Mouse (Mus musculus) kidney, adult 2 months (tissue): ENCODE measurements at regions not wholly inside any gene's neighbourhood (a gene's known extent, or its start where the extent isn't known, plus 50 kb on each side); places are given as distances from the start of the nearest gene placed in this dataset.

Experiments used
- DNase-seq: peaks from one replicate; pipeline ENCODE4 v3.0.0; 2021
- H3K27ac ChIP-seq: fragments of 200-500 bp; 2 replicates; pipeline ENCODE4 v1.5.1; 2012; ENCODE audit warnings: low read depth, low read length, control low read depth, inconsistent platforms; ENCODE audit not compliant: insufficient read depth
- H3K27me3 ChIP-seq: fragments of 200-500 bp; replicated peaks from 2 replicates; pipeline ENCODE4 v1.6.1; 2012; ENCODE audit warnings: mild to moderate bottlenecking, moderate library complexity, low read length, inconsistent platforms; ENCODE audit not compliant: control insufficient read depth, insufficient read depth
- H3K36me3 ChIP-seq: fragments of 200-500 bp; 2 replicates; pipeline ENCODE4 v1.6.1; 2012; ENCODE audit warnings: mild to moderate bottlenecking, moderate library complexity, low read length, inconsistent platforms; ENCODE audit not compliant: control insufficient read depth, insufficient read depth
- H3K4me1 ChIP-seq: fragments of 200-500 bp; 2 replicates; pipeline ENCODE4 v1.6.1; 2011; ENCODE audit warnings: low read length; ENCODE audit not compliant: control insufficient read depth, insufficient read depth
- H3K4me3 ChIP-seq: fragments of 200-500 bp; 2 replicates; pipeline ENCODE4 v1.5.1; 2011; ENCODE audit warnings: mild to moderate bottlenecking, low read depth, low read length, control low read depth; ENCODE audit not compliant: insufficient read depth
- CTCF ChIP-seq: fragments of 200-500 bp; conservative IDR thresholded peaks from 2 replicates; pipeline ENCODE4 v1.5.1; 2011; ENCODE audit warnings: low read depth, mild to moderate bottlenecking, control low read depth, low read length, moderate library complexity, mixed read lengths; ENCODE audit not compliant: insufficient read depth, insufficient read length
- POLR2A ChIP-seq: fragments of 200-500 bp; IDR thresholded peaks from one replicate; pipeline ENCODE4 v1.6.1; 2011; ENCODE audit warnings: low read depth, low read length, control low read depth
- WGBS: fragments of 180-500 bp; shearing (Covaris S2); methylation state at CpG from one replicate; pipeline ENCODE4 v1.1.7; 2018; 5-methylcytosine and 5-hydroxymethylcytosine counted together

DNA sequence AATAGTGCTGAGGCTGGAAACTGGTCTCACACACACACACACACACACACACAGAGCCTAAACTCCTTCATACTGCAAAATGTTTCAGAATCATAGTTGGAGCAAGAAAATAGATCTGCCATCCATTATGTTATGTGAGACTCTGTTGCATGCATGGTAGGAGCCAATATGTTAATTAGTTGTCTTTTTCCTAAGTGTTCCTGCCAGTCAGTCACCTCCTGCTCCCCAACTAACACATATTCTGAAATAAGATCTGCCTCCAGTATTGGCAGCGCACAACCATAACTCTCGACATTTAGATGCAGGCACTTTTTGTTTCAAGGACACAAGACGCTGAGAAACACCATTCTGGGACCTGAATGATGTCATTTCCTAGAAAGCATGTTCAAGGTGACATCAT, 70.9 kb upstream of the Syt6 start:
- 67% methylated on average over 3 of the region's 3 CpGs for WGBS

DNA sequence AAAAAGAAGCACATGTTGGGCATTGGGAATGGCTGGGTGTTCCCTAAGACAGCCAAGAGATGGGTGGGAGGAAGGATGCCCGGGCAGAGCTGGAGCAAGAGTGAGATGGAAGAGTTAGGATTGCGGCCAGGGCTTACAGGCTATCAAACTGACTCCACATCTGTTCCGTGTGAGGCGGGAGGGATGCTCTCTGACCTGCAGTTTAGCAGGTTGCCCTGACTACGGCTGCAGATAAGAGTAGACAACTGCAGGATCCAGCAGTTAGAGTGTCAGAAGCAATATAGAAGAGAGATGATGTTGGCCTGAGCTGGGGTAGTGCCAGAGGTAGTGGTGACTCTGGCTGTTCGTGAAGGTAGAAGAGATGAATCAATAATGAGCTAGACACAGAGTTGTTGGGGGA, 61.6 kb upstream of the Syt6 start:
- 66% methylated on average over 6 of the region's 6 CpGs for WGBS
- Histone ChIP-seq H3K4me3 (no peak overlapping the region), H3K27ac (no peak overlapping the region), H3K4me1 (no peaks in the 10 kb centered on the region), H3K27me3 (no peaks in the 10 kb centered on the region), H3K36me3 (no peaks in the 10 kb centered on the region)
- TF ChIP-seq CTCF (no peak), POLR2A (no peak)
- DNase-seq: no peak

More for the DNA sequence above, 70.9 kb upstream of the Syt6 start:
- H3K4me1 ChIP-seq: no peaks in the 10 kb centered on the region
- H3K36me3 ChIP-seq: no peaks in the 10 kb centered on the region
- no peak overlapping the region for H3K27ac ChIP-seq
- TF ChIP-seq CTCF (no peak), POLR2A (no peak)
- H3K4me3 ChIP-seq: no peak overlapping the region
- no peak for DNase-seq
- H3K27me3 ChIP-seq: no peaks in the 10 kb centered on the region

DNA sequence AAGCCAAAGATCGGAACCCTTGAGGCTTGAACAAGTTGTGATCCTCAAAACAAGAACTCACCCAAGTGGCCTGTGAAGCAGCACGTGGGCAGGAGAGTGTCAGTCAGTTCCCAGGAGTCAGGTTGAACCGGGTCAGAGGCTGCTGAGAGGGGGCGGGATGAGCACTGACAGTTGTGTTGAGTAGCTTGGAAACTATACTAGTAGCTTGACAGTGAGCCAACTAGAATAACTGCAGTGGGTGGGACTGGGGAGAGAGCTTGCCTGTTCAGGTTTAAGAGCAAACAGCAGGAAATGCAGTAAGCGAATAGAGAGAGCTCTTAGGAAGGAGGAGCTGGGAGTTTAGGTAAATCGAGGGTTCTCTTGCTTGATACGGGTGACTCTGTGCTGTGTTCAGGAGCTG, 61.0 kb upstream of the Syt6 start:
- H3K4me1 ChIP-seq: no peaks in the 10 kb centered on the region
- TF ChIP-seq CTCF: no peak
- TF ChIP-seq POLR2A: no peak
- no peak overlapping the region for H3K27ac ChIP-seq
- no peaks in the 10 kb centered on the region for H3K36me3 ChIP-seq
- no peak for DNase-seq
- no peaks in the 10 kb centered on the region for H3K27me3 ChIP-seq
- WGBS: 55% methylated on average over 7 of the region's 7 CpGs
- H3K4me3 ChIP-seq: no peak overlapping the region

DNA sequence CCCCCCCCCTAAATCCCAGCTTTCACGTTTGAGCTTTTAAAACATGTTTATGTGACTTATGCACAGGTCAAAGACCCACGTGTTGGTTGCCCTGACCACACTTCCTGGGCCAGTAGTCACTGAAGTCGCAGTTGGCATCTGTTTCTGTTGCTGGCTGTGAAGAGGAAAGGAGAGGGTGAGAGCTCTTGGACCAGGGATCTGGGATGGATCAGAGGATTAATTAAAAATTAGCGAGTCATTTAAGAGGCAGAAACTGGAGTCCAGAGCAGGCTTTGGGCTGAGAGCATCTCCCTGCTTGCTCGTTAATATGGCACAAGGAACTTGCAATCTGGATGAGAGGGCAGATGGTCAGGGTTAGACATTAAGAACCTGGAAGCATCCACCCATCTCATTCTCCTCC, 59.1 kb upstream of the Syt6 start:
- 23% methylated on average over 5 of the region's 5 CpGs for WGBS
- Histone ChIP-seq H3K4me1 (no peaks in the 10 kb centered on the region), H3K36me3 (no peaks in the 10 kb centered on the region), H3K27me3 (no peaks in the 10 kb centered on the region), H3K4me3 (no peak overlapping the region), H3K27ac (no peak overlapping the region)
- no peak for DNase-seq
- TF ChIP-seq POLR2A (no peak), CTCF (no peak)

DNA sequence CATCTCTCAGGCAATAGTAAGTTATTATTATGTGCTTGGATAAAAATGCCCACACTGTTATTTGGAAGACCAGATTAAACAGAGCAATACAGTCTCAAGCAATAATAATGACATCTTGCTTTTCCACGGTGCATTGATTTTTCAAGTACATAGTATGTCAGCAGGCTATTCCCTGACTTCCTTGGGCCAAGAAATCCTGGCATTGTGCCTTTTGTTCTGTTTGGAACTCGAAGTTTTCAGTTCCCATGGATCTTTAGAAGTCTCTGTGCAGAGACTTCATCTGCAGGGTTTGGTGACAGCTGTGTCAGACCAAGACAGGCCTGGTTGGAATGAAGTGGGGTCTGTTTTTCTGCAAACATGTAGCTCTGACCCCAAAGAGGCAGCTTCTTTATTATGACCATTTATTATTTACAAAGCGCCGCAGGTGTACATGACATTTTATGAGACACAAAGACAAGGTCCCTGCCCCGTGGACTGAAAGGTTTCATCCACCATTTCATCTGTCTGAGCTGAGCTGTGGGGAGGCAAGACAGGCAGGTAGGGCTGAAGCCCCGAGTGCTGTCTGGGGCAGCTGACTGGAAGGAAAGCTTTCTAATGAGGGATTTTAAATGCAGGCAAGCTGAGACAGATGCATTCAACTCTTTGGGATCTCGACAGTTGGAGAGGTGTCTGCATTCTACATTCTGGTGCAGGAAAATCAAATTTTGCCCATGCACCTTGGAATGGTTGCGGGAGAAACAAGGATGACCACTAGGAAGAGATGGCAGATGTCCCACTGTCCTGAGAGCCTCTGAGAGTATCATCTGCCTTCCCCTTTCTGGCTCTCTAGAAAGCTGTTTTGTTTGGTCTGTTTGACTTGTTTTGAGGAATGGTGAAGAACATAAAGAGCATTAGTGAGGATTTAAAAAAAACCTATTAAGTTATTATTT, 57.4 kb upstream of the Syt6 start:
- Histone ChIP-seq H3K36me3 (no peaks in the 10 kb centered on the region), H3K27me3 (no peaks in the 10 kb centered on the region), H3K4me1 (no peaks in the 10 kb centered on the region), H3K4me3 (no peak overlapping the region), H3K27ac (no peak overlapping the region)
- DNase-seq: no peak
- no peak for TF ChIP-seq CTCF
- TF ChIP-seq POLR2A: no peak
- WGBS: 65% methylated on average over 8 of the region's 8 CpGs

DNA sequence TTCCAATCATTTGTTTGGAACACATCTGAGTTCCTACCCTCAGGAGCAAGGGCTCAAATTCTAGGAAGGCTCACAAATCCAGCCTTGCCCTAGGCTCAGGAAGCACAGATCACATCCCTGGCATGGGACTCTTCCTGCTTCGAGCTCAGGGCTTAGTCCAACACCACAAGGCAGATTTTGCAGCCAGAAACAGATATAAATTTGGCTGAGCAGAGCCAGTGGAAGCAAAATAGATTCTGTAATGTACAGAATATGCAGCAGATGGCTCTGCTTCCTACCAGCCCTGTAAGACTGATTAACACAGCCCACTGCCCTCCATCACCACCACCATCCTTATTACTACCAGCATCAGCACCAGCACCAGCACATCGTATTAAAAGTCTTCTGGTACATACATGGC, 56.4 kb upstream of the Syt6 start:
- Histone ChIP-seq H3K27ac (no peak overlapping the region), H3K4me1 (no peaks in the 10 kb centered on the region), H3K4me3 (no peak overlapping the region), H3K36me3 (no peaks in the 10 kb centered on the region), H3K27me3 (no peaks in the 10 kb centered on the region)
- TF ChIP-seq CTCF (no peak), POLR2A (no peak)
- no peak for DNase-seq
- 82% methylated on average over 2 of the region's 2 CpGs for WGBS
